Mouse (Mus musculus) CH12.LX (cell line): ENCODE measurements at regions not wholly inside any gene's neighbourhood (a gene's known extent, or its start where the extent isn't known, plus 50 kb on each side); places are given as distances from the start of the nearest gene placed in this dataset.

Source experiments
- DNase-seq: peaks from one replicate; pipeline ENCODE4 v3.0.0-alpha.2; 2013; ENCODE audit errors: extremely low read depth
- H3K27ac ChIP-seq: 2 replicates; pipeline ENCODE4 v1.5.1; 2012; ENCODE audit warnings: low read depth, mild to moderate bottlenecking, control low read depth, moderate library complexity; ENCODE audit not compliant: insufficient read depth
- H3K27me3 ChIP-seq: replicated peaks from 2 replicates; pipeline ENCODE3; 2012; ENCODE audit warnings: inconsistent platforms
- H3K36me3 ChIP-seq, 2 experiments: replicated peaks in 1 of 2; 2 replicates each; pipeline versions ENCODE3 to v1.6.1; 2012; ENCODE audit warnings: inconsistent platforms in 1 of 2, low read length in 1 of 2, mild to moderate bottlenecking in 1 of 2, mixed read lengths in 1 of 2, moderate library complexity in 1 of 2; ENCODE audit not compliant: control insufficient read depth in 1 of 2, insufficient read depth in 1 of 2
- H3K4me1 ChIP-seq, 2 experiments: 2 replicates each; pipeline ENCODE4 v1.6.1; 2012; ENCODE audit warnings: inconsistent platforms in 1 of 2, moderate library complexity in 1 of 2; ENCODE audit not compliant: insufficient read depth in 2 of 2, control insufficient read depth in 1 of 2
- H3K4me2 ChIP-seq: 2 replicates; pipeline ENCODE4 v1.6.1; 2012; ENCODE audit warnings: low read depth, mild to moderate bottlenecking, control low read depth; ENCODE audit not compliant: poor library complexity, insufficient read depth, severe bottlenecking
- H3K4me3 ChIP-seq, 3 experiments: fragments of 150-350 bp in 1 of 3; sonication (generic) in 1 of 3; replicated peaks in 1 of 3; 2 replicates each; pipeline versions ENCODE3 to v1.5.1; 2011 to 2012; ENCODE audit warnings: low read depth in 2 of 3, low read length in 2 of 3, mild to moderate bottlenecking in 2 of 3, moderate library complexity in 2 of 3, control low read depth in 1 of 3, improper control_type of control experiment in 1 of 3, inconsistent platforms in 1 of 3, mixed read lengths in 1 of 3; ENCODE audit not compliant: poor library complexity in 1 of 3
- H3K79me2 ChIP-seq: replicated peaks from 2 replicates; pipeline ENCODE4 v1.6.1; 2012; ENCODE audit warnings: mild to moderate bottlenecking, moderate library complexity; ENCODE audit not compliant: control insufficient read depth, poor library complexity, insufficient read depth, severe bottlenecking; ENCODE audit errors: extremely low read depth
- H3K9ac ChIP-seq: 2 replicates; pipeline ENCODE4 v1.6.1; 2012; ENCODE audit warnings: low read depth, mild to moderate bottlenecking, control low read depth, moderate library complexity; ENCODE audit not compliant: insufficient read depth
- H3K9me3 ChIP-seq: replicated peaks from 2 replicates; pipeline ENCODE3; 2012; ENCODE audit warnings: low read length, inconsistent platforms, mixed read lengths
- BHLHE40 ChIP-seq: IDR thresholded peaks from 2 replicates; pipeline ENCODE4 v1.6.1; 2011; ENCODE audit warnings: mild to moderate bottlenecking, low read depth, low read length, improper control_type of control experiment
- CTCF ChIP-seq, 2 experiments: IDR thresholded peaks in 1 of 2; conservative IDR thresholded peaks in 1 of 2; 2 replicates each; pipeline ENCODE4 v1.5.1; 2011 to 2012; ENCODE audit warnings: low read depth in 2 of 2, low read length in 2 of 2, improper control_type of control experiment in 1 of 2, inconsistent platforms in 1 of 2, mild to moderate bottlenecking in 1 of 2, moderate library complexity in 1 of 2
- E2F4 ChIP-seq: IDR thresholded peaks from 2 replicates; pipeline ENCODE4 v1.6.1; 2011; ENCODE audit warnings: low read depth, low read length, improper control_type of control experiment; ENCODE audit not compliant: insufficient replicate concordance
- ELF1 ChIP-seq: IDR thresholded peaks from 2 replicates; pipeline ENCODE4 v1.6.1; 2014; ENCODE audit warnings: low read depth, mild to moderate bottlenecking, inconsistent platforms, low read length, improper control_type of control experiment
- EP300 ChIP-seq: IDR thresholded peaks from 2 replicates; pipeline ENCODE4 v1.6.1; 2011; ENCODE audit warnings: low read length, improper control_type of control experiment
- GABPA ChIP-seq: IDR thresholded peaks from 2 replicates; pipeline ENCODE4 v1.6.1; 2012; ENCODE audit warnings: low read depth, low read length, improper control_type of control experiment, inconsistent platforms; ENCODE audit not compliant: insufficient replicate concordance
- HCFC1 ChIP-seq: IDR thresholded peaks from 2 replicates; pipeline ENCODE4 v1.6.1; 2012; ENCODE audit warnings: low read depth, mild to moderate bottlenecking, inconsistent platforms, low read length, improper control_type of control experiment
- KAT2A ChIP-seq: IDR thresholded peaks from 2 replicates; pipeline ENCODE4 v1.6.1; 2012; ENCODE audit warnings: low read length, improper control_type of control experiment, inconsistent platforms; ENCODE audit not compliant: insufficient replicate concordance
- MAFK ChIP-seq: IDR thresholded peaks from 2 replicates; pipeline ENCODE4 v1.6.1; 2011; ENCODE audit warnings: low read length, improper control_type of control experiment; ENCODE audit not compliant: insufficient replicate concordance
- MAX ChIP-seq: IDR thresholded peaks from 2 replicates; pipeline ENCODE4 v1.6.1; 2011; ENCODE audit warnings: low read length, improper control_type of control experiment
- MAZ ChIP-seq: IDR thresholded peaks from 2 replicates; pipeline ENCODE4 v1.6.1; 2012; ENCODE audit warnings: low read depth, mild to moderate bottlenecking, inconsistent platforms, low read length, improper control_type of control experiment, moderate library complexity
- MYC ChIP-seq: IDR thresholded peaks from 2 replicates; pipeline ENCODE4 v1.6.1; 2011; ENCODE audit warnings: low read depth, mild to moderate bottlenecking, improper control_type of control experiment, low read length
- NELFE ChIP-seq: IDR thresholded peaks from 2 replicates; pipeline ENCODE4 v1.6.1; 2011; ENCODE audit warnings: low read depth, low read length, improper control_type of control experiment
- POLR2A ChIP-seq: IDR thresholded peaks from 2 replicates; pipeline ENCODE4 v1.6.1; 2011; ENCODE audit warnings: low read depth, mild to moderate bottlenecking, improper control_type of control experiment, low read length
- RAD21 ChIP-seq: IDR thresholded peaks from 2 replicates; pipeline ENCODE4 v1.6.1; 2011; ENCODE audit warnings: low read depth, mild to moderate bottlenecking, low read length, improper control_type of control experiment, moderate library complexity
- SMC3 ChIP-seq: IDR thresholded peaks from 2 replicates; pipeline ENCODE4 v1.6.1; 2011; ENCODE audit warnings: low read depth, low read length, improper control_type of control experiment
- TCF12 ChIP-seq: IDR thresholded peaks from 2 replicates; pipeline ENCODE4 v1.6.1; 2014; ENCODE audit warnings: low read depth, mild to moderate bottlenecking, inconsistent platforms, low read length, improper control_type of control experiment
- UBTF ChIP-seq: IDR thresholded peaks from 2 replicates; pipeline ENCODE4 v1.6.1; 2012; ENCODE audit warnings: low read depth, mild to moderate bottlenecking, inconsistent platforms, low read length, improper control_type of control experiment, moderate library complexity
- USF2 ChIP-seq: conservative IDR thresholded peaks from 2 replicates; pipeline ENCODE4 v1.6.1; 2011; ENCODE audit warnings: low read depth, low read length, improper control_type of control experiment
- ZC3H11A ChIP-seq: IDR thresholded peaks from 2 replicates; pipeline ENCODE4 v1.6.1; 2012; ENCODE audit warnings: low read depth, mild to moderate bottlenecking, inconsistent platforms, low read length, improper control_type of control experiment
- ZMIZ1 ChIP-seq: IDR thresholded peaks from 2 replicates; pipeline ENCODE4 v1.6.1; 2012; ENCODE audit warnings: low read depth, mild to moderate bottlenecking, inconsistent platforms, low read length, improper control_type of control experiment
- ZNF384 ChIP-seq: IDR thresholded peaks from 2 replicates; pipeline ENCODE4 v1.6.1; 2012; ENCODE audit warnings: low read depth, low read length, improper control_type of control experiment, inconsistent platforms
- dilution Hi-C: fragments of 300-500 bp; cut with MboI; formaldehyde crosslinking; loops from 2 replicates; pipeline ENCODE4 v1.14.3; 2020; ENCODE audit warnings: low sequenced_read_pairs; ENCODE audit not compliant: extremely low pct_unique_long_range_greater_than_20kb, extremely low pct_ligation_motif_present
- in situ Hi-C: fragments of 300-500 bp; cut with MboI; formaldehyde crosslinking; loops from 3 replicates; pipeline ENCODE4 v1.14.3; 2019; ENCODE audit warnings: low sequenced_read_pairs, low pct_ligation_motif_present, low pct_unique_long_range_greater_than_20kb, mixed read lengths

- H3K27me3 ChIP-seq: no peaks in the 10 kb centered on the region
- no peak overlapping the region for H3K9ac ChIP-seq
- H3K36me3 ChIP-seq: no peaks in the 10 kb centered on the region
- dilution Hi-C loops: no loop called here
- H3K27ac ChIP-seq: no peak overlapping the region
- no peaks in the 10 kb centered on the region for H3K79me2 ChIP-seq
- no peak overlapping the region for H3K4me2 ChIP-seq
- H3K9me3 ChIP-seq: no peaks in the 10 kb centered on the region
- no peak overlapping the region for H3K4me3 ChIP-seq
- no peak for DNase-seq
- TF ChIP-seq ZMIZ1: no peak
- no peak for TF ChIP-seq GABPA
- no peak for TF ChIP-seq MAFK
- no peak for TF ChIP-seq TCF12
- no peak for TF ChIP-seq MAX
- TF ChIP-seq NELFE: no peak
- TF ChIP-seq SMC3: no peak
- TF ChIP-seq HCFC1: no peak
- no peak for TF ChIP-seq POLR2A
- TF ChIP-seq USF2: no peak
- no peak for TF ChIP-seq ZNF384
- TF ChIP-seq UBTF: no peak
- TF ChIP-seq MYC: no peak
- no peak for TF ChIP-seq ELF1
- TF ChIP-seq CTCF (conservative IDR thresholded peaks at IDR 0.05 in 1 of 2, IDR thresholded peaks at IDR 0.05 in 1 of 2; ENCODE audit: low read depth in 2 of 2, low read length in 2 of 2): no peak
- TF ChIP-seq BHLHE40: no peak
- no peak for TF ChIP-seq KAT2A
- TF ChIP-seq EP300: no peak
- no peaks in the 10 kb centered on the region for H3K4me1 ChIP-seq
- in situ Hi-C loops: no loop called here
Measured at GRCm38 (mm10) chr3:70401187-70401586, 393.8 kb downstream of the Otol1 start.

DNA sequence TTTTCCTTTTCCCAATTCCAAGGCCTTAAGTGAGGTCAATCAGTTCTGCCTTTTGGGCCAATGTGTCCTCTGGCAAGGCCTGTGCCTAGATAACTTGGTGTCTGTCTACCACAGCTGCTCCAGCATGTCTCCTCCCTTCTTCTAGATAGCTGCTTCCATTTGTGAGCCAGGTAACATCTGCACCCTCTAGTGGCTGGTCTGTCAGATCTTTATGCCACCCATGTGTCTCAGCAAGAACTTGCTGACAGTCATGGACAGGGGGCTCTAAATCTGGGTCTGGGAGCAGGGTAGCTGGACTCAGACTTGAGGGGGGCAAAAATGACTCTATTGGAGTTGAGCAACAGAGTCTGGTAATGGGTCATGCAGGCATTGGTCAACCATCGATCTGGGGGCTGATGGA lies 399.2 kb downstream of the Otol1 start:
- DNase-seq: peak; percentile 68
- dilution Hi-C loops (no loop called here), in situ Hi-C loops (loop anchor here (5.0 kb wide), 1 partner anchor 299 kb away; no protein-coding TSS in a partner anchor)
- no peak for TF ChIP-seq E2F4
- no peak for TF ChIP-seq MAZ
- peak; percentile 49 to 76 for TF ChIP-seq CTCF (conservative IDR thresholded peaks at IDR 0.05 in 1 of 2, IDR thresholded peaks at IDR 0.05 in 1 of 2; ENCODE audit: low read depth in 2 of 2, low read length in 2 of 2)
- no peak for TF ChIP-seq NELFE
- peak; percentile 72 for TF ChIP-seq RAD21
- peak; percentile 33; the same call in 1 of the 2 replicates for TF ChIP-seq TCF12
- peak; percentile 74 for TF ChIP-seq ZC3H11A
- peak; percentile 91 for TF ChIP-seq SMC3
- no peak for TF ChIP-seq ELF1
- Histone ChIP-seq H3K9me3 (no peaks in the 10 kb centered on the region), H3K27me3 (no peaks in the 10 kb centered on the region), H3K4me3 (no peak overlapping the region), H3K4me1 (0 out of 4 replicates have a peak, but pooled peaks cover 0 to 3% of the 10 kb centered on the region in 2 experiments), H3K4me2 (no peak overlapping the region), H3K36me3 (no peaks in the 10 kb centered on the region), H3K27ac (no peak overlapping the region), H3K79me2 (no peaks in the 10 kb centered on the region), H3K9ac (no peak overlapping the region)
